Mouse (Mus musculus): Measurements from ENCODE around the gene Mchr1.

Mchr1 gene

DNA sequence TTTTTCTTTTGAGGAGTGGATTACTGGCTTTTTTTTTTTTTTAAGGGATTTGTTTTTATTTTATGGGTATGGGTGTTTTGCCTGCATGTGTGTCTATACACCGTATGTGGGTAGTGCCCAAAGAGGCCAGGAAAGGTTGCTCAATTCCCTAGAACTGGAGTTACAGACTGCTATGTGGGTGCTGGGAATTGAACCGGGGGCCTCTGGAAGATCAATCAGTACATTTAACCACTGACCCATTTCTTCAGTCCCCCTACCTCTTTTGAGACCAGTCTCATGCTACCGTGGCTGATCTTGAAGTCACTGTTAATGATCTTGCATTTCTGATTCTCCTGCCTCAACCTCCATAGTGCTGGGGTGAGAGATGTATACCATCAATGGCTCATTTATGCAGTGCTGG lies 8.0 kb upstream of the Mchr1 start:
- DNase-seq (ENCODE audit: low spot score in 2 of 2), result no peak

DNA sequence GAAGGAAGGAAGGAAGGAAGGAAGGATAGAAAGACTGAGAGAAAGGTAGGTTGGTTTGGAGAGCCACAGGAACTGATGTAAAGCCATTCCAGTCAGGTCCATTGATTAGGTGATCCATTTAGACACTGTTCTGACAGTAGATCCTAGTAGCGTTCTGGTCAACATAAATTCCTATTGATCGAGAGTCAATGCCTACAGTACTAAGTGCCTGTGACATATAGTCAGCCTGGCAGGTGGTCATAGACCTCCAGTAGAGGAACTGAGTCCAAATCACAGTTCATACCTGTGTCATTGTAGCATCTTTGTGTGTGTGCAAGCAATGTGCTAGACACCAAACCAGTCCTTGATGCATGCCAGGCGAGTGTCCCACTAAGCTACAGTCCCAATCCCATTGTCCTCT lies 7.0 kb upstream of the Mchr1 start:
- DNase-seq (ENCODE audit: low spot score in 2 of 2), result no peak

DNA sequence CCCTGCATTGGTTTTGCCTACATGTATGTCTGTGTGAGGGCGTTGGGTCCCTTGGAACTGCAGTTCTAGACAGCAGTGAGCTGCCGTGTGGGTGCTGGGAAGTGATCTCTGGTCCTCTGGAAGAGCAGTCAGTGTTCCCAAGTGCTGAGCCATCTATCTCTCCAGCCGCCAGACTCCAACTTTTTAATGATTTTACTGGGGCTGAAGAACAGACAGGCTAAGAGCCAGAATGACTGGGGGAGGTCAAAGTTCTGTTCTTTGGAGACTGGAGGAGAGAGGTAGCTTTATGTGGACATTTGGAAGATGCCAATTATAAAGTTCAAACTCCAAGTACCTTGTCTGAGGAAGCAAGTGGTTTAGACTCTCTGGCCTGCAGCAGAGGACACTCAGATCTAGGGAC lies 5.5 kb upstream of the Mchr1 start:
- DNase-seq (ENCODE audit: low spot score in 2 of 2), result no peak

DNA sequence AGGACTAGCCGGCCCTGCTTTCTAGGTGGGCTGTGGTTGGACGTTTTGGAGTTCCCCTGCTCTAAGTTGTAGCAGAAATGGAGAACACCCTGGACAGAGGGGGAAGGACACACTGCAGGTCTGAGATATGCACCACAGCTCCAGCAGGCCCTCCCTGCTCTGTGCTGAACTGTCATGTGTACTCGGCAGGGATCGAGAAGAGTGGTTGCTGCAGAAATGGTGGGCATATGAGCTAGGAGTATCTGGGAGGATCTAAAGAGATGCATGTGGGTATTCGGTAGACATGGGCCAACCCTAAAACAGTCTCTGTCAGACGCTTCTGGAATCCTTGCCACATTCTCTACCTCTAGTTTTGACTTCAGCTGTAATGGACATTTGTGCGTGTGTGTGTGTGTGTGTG lies 4.0 kb upstream of the Mchr1 start:
- no peak for DNase-seq (ENCODE audit: low spot score in 2 of 2)

DNA sequence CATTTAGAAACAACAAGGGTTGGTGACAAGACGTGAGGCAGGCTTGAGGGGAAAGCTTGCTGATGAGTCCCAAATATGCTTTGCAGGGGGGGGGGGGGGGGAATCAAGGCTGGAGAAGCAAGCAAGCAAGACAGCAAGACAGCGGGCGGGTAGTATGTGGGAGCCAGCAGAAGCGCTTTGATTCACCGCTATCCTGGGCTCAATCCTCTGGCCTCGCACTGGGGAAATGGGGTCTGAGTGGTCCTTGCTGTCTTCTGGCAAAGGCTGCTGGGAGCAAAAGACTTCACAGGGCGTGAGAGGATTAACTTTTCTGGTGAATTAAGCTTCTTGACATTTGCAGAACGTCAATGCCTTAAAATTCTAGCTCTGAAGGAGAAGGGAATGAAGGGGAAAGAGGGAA lies 763 bp downstream of the Mchr1 start:
- DNase-seq (ENCODE audit: low spot score in 2 of 2), result no peak

DNA sequence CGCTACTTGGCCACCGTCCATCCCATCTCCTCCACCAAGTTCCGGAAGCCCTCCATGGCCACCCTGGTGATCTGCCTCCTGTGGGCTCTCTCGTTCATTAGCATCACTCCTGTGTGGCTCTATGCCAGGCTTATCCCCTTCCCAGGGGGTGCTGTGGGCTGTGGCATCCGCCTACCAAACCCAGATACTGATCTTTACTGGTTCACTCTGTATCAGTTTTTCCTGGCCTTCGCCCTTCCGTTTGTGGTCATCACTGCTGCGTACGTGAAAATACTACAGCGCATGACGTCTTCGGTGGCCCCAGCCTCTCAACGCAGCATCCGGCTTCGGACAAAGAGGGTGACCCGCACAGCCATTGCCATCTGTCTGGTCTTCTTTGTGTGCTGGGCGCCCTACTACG lies 2.2 kb downstream of the Mchr1 start:
- no peak for DNase-seq (ENCODE audit: low spot score in 2 of 2)

DNA sequence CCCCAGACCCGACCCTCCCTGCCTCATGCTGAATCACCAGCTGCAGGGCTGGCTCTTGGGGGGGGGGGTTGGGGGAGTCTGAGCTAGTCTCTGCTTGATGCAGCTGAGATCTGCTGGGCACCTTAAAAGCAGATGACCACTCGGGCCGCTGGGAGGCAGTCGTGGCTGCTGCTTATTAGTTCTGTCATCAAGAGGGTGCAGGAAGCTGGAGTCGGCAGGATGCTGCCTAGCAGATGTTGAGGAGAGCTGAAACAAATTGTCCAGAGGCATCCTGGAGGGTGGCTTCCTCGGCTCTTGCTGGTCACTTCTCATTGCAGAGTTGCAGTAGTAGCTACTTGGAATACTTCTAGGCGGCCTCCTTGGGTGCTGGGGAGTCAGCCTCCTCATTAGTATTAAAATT lies 4.0 kb downstream of the Mchr1 start:
- DNase-seq (ENCODE audit: low spot score in 2 of 2), result no peak

DNA sequence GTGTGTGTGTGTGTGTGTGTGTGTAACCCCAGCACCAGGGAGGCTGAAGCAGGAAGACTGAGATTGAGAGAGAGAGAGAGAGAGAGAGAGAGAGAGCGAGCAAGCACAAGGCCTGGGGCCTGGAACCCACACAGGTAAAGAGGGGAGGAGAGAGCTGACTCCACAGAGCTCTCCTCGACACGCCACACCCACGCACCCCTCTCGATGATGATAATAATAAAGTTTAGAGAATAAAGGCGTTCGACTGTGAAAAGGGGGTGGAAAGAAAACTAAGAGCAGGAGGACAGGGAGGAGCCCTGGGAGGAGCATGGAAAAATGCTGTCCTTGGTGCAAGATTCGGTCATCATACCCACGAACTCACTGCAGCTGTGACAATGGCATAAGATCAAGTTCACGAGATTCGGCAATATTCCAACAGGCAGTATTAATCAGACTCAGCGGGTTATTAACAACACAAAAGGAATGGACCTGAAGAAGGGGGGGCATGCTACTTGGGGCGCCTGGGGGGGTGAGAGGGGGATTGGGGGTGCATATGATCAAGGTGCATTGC lies 4.6 kb downstream of the Mchr1 start:
- no peak for DNase-seq (ENCODE audit: low spot score in 2 of 2)

DNA sequence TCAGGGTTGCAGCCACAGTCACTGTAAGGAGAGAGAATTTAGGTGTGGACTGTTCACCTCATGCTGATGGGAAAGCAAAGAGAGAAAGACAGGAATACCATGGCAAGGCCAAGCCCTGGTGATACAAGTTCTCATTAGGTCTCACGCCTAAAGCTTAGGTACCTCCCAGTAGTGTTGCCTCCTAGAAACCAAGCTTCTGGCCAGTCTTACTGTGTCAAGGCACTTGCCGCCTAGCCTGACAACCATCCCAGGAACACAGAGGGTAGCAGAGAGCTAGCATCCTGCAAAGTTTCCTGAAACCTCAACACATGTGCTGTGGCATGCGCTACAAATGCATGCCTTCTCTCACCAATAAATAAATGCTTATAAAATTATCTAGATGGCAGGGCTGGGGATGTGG lies 11.6 kb downstream of the Mchr1 start:
- no peak for DNase-seq (ENCODE audit: low spot score in 2 of 2)

DNA sequence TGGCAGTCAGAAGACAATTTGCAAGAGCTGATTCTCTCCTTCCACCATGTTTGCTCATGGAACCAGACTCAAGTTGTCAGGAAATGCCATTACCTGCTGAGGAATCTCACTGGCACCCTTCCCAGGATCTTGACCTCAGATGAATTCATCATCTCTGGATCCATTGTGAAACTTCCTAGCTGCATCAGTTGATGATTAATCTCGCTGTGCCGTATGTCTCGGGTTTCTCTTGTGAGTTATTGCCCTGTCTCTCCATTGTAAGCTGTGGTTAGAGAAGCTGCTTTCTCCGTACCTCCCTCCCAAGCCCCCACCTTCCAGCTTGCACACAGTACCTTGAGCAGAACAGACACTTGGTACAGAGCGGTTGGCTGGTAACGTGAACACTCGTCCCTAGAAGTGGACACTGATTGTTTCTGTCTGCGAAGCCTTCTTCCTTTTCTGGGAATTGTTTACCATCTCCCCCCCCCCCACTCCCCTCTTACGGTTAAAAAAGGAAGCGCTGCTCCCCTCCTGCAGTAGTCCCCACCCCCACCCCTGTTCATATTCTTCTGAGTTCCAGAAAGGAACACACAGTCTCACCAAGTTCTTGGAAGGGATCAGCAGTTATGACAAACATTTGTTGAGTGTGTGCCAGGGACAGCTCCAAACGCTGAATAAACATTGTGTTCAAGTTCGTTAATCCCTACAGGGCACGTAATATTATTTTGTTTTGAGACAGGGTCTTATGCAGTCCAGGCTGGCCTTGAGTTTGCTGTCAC lies 12.5 kb downstream of the Mchr1 start:
- no peak for DNase-seq (ENCODE audit: low spot score in 2 of 2)

DNA sequence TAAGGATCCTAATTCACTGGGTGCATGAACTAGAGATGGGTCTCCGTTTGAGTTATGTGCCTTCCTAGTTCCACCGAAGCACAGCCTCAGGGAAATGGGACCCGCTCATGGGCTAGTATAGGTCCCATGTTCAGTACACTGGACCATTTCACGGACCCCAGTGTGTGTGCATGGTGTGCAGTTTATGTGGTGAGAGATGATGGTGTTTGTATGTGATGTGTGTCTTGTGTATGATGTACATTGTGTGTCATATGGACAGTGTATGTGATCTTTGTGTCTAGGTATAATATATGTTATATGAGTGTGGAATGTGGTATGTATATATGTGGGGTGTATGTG lies 13.0 kb downstream of the Mchr1 start:
- no peak for DNase-seq (ENCODE audit: low spot score in 2 of 2)

DNA sequence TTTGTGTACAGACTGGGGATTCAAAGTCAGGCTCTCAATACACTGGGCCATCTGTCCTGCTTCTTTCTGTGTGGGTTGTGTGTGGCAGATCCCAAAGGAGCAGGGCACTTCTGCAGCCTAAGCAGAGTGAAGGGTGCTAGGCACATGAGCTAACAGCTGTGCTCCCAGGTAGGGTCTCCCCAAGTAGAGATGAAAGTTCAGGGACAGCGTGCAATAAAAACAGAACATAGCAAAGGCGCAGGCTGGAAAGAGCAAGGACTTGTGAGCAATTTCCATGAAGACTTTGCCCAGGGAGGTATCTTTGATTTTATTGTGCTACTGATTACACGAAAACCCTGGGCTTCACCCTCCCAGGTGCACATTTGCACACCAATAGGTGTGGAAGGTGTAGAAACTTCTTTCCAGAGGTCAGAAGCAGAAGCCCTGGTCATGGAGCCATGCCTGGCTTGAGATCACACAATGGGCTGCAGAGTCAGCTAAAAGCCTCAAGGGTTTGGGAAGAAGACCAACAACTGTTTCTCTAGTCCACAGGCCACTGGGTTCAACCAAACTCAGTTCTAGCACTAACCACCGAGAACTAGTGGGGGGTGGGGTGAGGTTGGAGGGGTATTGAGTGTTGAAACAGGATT lies 13.8 kb downstream of the Mchr1 start:
- DNase-seq (ENCODE audit: low spot score in 2 of 2), result no peak

DNA sequence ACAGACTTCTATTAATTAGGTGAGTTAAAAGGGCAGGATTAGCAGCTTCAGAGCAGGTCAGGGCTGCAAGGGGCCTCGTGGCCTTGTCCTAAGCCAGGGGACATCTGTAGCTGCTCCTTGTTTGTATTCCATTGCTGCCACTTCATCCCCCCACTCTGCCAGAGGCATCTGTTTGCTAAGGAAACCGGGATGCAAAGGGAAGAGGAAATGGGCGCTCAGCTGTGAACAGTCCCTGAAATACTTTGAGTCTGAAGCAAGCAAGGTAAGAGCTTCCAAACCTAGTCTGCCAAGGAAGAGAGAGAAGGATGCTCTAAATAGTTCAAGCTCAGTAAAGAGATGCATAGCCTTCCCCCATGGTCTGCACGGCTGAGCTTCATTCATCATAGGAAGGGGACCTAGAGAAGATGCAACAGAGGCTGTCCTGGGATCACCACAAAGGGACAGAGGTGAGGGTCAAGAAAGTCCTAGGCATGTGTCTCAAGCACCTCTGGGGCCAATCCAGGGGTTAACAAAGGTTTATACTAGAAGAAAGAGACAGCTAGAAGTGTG lies 17.4 kb downstream of the Mchr1 start:
- no peak for DNase-seq (ENCODE audit: low spot score in 2 of 2)

DNA sequence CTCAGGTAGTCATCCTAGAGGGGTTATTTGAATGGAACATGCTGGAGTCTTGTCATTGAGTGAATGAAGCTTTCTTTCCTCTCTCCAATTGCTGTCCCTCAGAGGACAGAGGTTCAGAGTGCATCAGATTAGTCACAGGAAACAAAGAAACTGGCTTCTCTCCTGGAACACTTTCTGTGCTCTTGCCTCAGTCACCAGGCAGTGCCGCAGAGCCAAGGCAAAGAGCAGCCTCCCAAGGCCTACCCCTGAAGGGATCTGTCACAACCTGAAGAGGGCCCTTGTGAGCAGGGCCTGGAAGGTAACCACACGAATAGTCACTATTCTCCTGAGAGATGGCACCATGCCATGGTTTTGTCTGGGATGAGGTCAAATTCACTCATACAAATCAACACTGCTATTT lies 18.3 kb downstream of the Mchr1 start:
- no peak for DNase-seq (ENCODE audit: low spot score in 2 of 2)

DNA sequence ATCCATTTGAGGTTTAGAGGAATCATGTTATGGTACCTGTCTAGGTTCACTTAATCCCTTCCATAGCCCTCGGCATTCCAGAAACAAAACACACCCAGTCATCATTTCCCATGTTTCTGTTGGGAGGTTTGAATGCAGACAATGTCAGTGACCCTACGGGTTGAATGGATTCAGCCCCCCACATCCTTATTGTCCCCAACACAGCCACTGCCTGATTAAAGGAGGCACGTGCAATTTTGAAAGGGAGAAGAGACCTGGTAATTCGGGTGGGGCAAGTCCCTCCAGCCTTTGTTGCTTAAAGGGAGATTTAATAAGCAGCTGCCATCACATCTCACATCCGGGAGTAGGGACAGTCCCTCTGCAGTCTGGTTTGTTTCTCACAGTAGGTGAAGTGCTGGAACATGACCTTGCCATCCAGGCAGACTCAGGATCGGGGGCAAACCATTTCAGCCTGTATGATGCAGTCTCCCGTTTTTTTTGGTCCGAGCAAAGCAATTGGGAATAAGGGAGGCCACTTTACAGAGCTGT lies 18.9 kb downstream of the Mchr1 start:
- no peak for DNase-seq (ENCODE audit: low spot score in 2 of 2)

DNA sequence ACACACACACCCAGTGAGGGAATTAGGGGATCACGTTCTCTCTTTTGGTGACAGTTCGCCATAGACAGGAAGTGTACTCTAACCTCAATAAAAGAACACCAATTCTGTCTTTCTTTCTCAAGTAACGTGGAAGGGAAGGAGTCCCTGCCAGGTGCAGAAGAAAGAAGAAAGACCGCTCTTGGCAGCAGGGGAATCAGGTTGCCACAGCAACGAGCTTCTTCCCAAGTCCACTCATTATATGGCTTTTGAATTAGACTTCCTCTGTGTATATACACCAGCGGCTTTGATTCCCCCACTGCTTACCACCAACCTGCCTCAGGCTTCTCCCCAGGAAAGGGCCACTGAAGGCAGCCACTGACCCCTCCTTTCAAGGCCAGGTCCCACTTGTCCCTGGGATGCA lies 19.8 kb downstream of the Mchr1 start:
- no peak for DNase-seq (ENCODE audit: low spot score in 2 of 2)

DNA sequence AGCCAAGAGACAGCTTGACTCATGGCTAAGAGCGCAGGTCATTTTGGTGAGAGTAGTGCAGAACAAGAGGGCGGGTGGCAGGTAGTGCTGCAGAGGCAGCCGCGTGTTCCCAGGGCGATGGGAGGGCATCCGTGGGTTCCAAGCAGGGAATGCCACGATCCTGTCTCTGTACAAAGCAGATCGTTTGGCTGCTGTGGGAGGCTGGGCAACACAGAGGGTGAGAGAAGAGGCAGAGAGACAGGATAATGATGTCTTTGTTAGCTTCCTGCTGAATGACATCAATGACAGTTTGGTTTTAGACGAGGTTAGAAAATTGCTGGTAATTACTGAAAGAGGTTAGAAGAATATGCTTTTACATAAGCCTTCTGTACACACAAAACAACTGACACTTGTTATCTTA lies 23.0 kb downstream of the Mchr1 start:
- DNase-seq (ENCODE audit: low spot score in 2 of 2), result no peak

DNA sequence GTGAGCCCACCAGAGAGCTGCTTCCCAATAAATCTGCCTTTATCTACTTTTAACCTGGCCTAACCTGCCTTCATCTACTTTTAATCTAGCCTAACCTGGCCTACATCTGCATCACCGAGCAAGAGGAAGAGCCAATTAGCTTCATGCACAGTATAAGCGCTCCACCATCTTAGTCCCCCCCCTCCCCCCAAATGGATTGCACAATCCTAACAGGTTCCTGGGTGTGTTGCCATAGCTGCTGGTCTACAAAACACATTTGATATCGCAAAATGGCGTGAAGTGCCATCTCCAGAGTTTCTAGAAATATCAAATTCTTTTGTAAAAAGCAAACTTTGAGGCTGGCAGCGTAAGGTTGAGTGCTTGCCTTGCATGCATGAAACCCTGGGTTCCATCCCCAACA lies 24.0 kb downstream of the Mchr1 start:
- no peak for DNase-seq (ENCODE audit: low spot score in 2 of 2)

DNA sequence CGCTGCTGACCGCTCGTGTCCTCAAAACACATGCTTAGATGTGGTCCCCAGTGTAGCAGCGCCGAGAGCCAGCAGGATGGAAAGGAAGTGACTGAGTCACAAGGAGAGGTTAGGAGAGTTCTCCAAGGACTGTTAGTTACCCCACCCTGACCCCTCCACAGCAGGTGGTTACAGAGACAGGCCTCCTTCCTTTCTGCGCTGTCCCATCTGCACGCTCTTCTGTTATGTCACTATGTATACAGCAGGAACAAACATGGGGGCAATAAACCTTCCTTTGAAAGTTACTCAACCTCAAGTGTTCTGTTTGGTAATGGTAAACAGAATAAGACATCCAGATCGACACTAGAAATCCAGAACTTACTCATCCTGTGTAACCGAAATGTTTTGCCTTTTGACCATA lies 24.9 kb downstream of the Mchr1 start:
- DNase-seq (ENCODE audit: low spot score in 2 of 2), result no peak

DNA sequence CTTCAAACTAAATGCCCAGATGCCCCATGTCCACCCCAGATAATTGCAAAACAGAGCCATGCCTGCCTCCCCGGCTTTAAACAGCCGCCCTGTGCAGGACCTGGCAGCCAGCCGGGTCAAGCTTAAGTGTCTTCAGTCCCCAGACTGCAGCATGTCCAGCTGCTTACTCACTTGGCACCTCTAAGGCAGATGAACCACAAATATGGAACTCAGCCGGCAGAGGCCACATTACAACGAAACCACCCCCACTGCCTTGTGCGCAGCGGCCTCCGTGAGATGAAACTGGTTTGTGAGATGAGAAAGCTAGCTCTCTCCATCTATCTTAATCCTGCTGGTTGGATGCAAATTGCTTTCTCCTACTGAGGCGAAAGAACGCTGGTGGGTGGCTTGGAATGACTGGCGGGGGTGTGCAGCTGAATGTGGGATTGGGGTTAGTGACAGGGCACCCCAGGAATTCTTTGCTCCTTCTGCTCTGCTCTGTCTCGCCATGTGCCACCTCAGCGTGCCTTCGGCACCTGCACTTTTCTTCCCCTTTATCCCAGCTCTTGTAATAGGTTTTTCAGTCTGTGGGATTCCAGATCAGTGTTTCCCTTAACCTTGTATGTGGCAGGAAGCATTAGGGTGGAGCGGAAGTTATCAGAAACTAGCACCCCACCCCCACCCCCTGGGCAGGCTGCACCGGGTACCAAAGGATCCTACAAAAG lies 29.2 kb downstream of the Mchr1 start:
- peak in 1 of 2 experiments; percentile 26 for DNase-seq (ENCODE audit: low spot score in 2 of 2)

DNA sequence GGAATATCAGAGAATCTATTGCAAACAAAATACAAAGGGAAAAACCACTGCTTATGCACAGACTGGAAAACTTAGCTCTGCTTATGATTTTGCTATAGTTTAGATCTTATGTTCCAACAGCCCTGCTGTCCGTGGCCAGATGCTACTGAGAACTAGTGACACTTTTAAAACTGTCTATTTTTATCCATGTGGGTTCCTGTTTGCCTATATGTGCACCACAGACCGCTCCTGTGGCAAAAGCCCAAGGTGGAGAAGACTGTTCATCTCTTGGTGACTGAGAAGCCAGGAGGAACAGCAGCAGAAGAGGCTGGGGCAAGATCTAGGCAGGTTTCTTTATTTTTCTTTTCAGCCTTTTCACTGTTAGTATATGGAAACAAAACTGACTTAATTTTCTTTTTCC lies 32.1 kb downstream of the Mchr1 start:
- DNase-seq (ENCODE audit: low spot score in 2 of 2), result no peak

DNA sequence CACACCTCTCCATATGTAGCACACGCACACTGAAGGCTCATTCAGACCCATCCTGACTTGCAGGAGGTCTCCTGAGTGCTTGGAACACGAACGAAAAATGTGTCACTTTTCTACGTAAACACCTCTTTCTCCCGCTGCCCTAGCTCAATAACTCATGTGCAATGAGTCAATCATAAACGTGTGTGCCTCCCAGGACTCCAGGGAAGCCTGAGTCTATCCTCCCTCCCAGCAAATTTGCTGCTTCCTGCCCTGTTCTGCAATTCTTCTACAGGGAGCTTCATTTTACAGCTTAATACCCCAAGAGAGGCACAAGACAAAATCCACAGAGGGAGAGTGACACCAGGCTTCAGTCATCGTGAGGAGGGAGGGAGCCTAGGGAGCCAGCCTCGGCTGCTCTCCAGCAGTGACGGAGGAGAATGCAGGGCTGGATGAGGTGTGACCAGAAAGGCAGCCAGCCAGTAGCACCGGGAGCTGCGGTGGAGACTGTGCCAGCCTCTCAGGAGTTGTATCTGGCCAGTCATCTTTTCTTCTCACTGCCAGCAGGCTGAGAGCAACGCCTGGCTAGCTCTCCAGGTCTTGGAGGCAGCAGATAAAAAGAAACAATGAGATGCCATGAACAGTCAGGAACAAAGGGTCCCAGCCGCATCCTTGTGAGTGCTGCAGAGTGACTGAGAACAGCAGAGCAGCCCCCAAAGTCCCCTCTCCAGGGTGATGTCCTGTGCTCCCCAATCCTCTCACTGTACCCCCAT lies 37.2 kb downstream of the Mchr1 start:
- DNase-seq (ENCODE audit: low spot score in 2 of 2), result no peak

All from frontal cortex, postnatal 10 days (tissue).